Comparison of ENCODE assay signal across 31 mouse cellular contexts in genomic region chrX:11435338-11435737, GRCm38 (mm10).
DNase-seq lines count a peak whose midpoint lies in the region; ATAC-seq and TF ChIP-seq lines count a peak whose summit lies in the region.
"Had no signal": no experiment of that assay in that cellular context is flagged by ENCODE, and none has a peak within 500 bp of the region (broad histone marks: within the 10 kb centered on the region; RNA-seq: fewer than 3 reads in every experiment).

No protein-coding gene starts in this region.

- H3K9ac ChIP-seq in forebrain, postnatal 0 days = no peak overlapping the region
- no peak overlapping the region for H3K9ac ChIP-seq in midbrain, embryonic 15.5 days
- H3K9ac ChIP-seq in midbrain, postnatal 0 days (replicated peaks; ENCODE audit: low read length, poor library complexity, severe bottlenecking) = no peak overlapping the region
- no peak overlapping the region for H3K9ac ChIP-seq in hindbrain, embryonic 15.5 days
- H3K9ac ChIP-seq: embryonic facial prominence, embryonic 15.5 days; heart, embryonic 12.5 days; liver, embryonic 15.5 days; lung, embryonic 15.5 days; midbrain, embryonic 12.5 days; neural tube, embryonic 12.5 days; stomach, embryonic 15.5 days had no signal

- no peak for TF ChIP-seq CTCF in forebrain, postnatal 0 days (IDR thresholded peaks at IDR 0.05; ENCODE audit: low read depth)
- no peak for TF ChIP-seq CTCF in midbrain, postnatal 0 days (IDR thresholded peaks at IDR 0.05)

- no peaks in the 10 kb centered on the region for H3K9me3 ChIP-seq in forebrain, postnatal 0 days (ENCODE audit: low read length)
- no peaks in the 10 kb centered on the region for H3K9me3 ChIP-seq in forebrain, embryonic 10.5 days
- no peaks in the 10 kb centered on the region for H3K9me3 ChIP-seq in midbrain, embryonic 15.5 days
- no peaks in the 10 kb centered on the region for H3K9me3 ChIP-seq in midbrain, postnatal 0 days (ENCODE audit: low read length)
- H3K9me3 ChIP-seq in embryonic facial prominence, embryonic 10.5 days = no peaks in the 10 kb centered on the region
- no peaks in the 10 kb centered on the region for H3K9me3 ChIP-seq in hindbrain, embryonic 15.5 days
- H3K9me3 ChIP-seq: embryonic facial prominence, embryonic 15.5 days; heart, embryonic 12.5 days; liver, embryonic 15.5 days; lung, embryonic 15.5 days; midbrain, embryonic 12.5 days; neural tube, embryonic 12.5 days; stomach, embryonic 15.5 days had no signal

- H3K4me1 ChIP-seq in forebrain, postnatal 0 days (ENCODE audit: insufficient read depth) = no peaks in the 10 kb centered on the region
- peaks cover 43% of the 10 kb centered on the region for H3K4me1 ChIP-seq in forebrain, embryonic 10.5 days
- H3K4me1 ChIP-seq in midbrain, embryonic 15.5 days = peaks cover 33% of the 10 kb centered on the region
- no peaks in the 10 kb centered on the region for H3K4me1 ChIP-seq in midbrain, postnatal 0 days (ENCODE audit: insufficient read depth, low read length)
- H3K4me1 ChIP-seq in embryonic facial prominence, embryonic 10.5 days = peaks cover 35% of the 10 kb centered on the region
- peaks cover 31% of the 10 kb centered on the region for H3K4me1 ChIP-seq in hindbrain, embryonic 15.5 days (replicated peaks)
- H3K4me1 ChIP-seq: liver, embryonic 15.5 days; neural tube, embryonic 12.5 days had no signal

- no peak overlapping the region for H3K4me3 ChIP-seq in forebrain, postnatal 0 days (ENCODE audit: low read depth, low read length)
- no peak overlapping the region for H3K4me3 ChIP-seq in forebrain, embryonic 10.5 days
- no peak overlapping the region for H3K4me3 ChIP-seq in midbrain, embryonic 15.5 days
- no peak overlapping the region for H3K4me3 ChIP-seq in midbrain, postnatal 0 days (ENCODE audit: low read depth, low read length)
- no peak overlapping the region for H3K4me3 ChIP-seq in embryonic facial prominence, embryonic 10.5 days
- H3K4me3 ChIP-seq in hindbrain, embryonic 15.5 days = no peak overlapping the region
- H3K4me3 ChIP-seq: embryonic facial prominence, embryonic 15.5 days; gastrocnemius, adult 2 months; heart, embryonic 12.5 days; layer of hippocampus, adult 2 months; liver, embryonic 15.5 days; lung, embryonic 15.5 days; midbrain, embryonic 12.5 days; myocyte; neural tube, embryonic 12.5 days; stomach, embryonic 15.5 days had no signal

- H3K27ac ChIP-seq in forebrain, postnatal 0 days (ENCODE audit: low read depth, low read length) = no peak overlapping the region
- H3K27ac ChIP-seq in forebrain, embryonic 10.5 days = no peak overlapping the region
- 0 out of 2 replicates have a peak overlapping the region, but pooled peaks have one; percentile 26 for H3K27ac ChIP-seq in midbrain, embryonic 15.5 days
- no peak overlapping the region for H3K27ac ChIP-seq in midbrain, postnatal 0 days (ENCODE audit: low read depth, low read length)
- peak overlapping the region; percentile 30; the same call in 1 of the 2 replicates for H3K27ac ChIP-seq in embryonic facial prominence, embryonic 10.5 days (replicated peaks)
- no peak overlapping the region for H3K27ac ChIP-seq in hindbrain, embryonic 15.5 days (replicated peaks)
- H3K27ac ChIP-seq: embryonic facial prominence, embryonic 15.5 days; gastrocnemius, adult 2 months; layer of hippocampus, adult 2 months; liver, embryonic 15.5 days; lung, embryonic 15.5 days; midbrain, embryonic 12.5 days; neural tube, embryonic 12.5 days; stomach, embryonic 15.5 days had no signal

- WGBS in forebrain, postnatal 0 days = 52% methylated on average over 6 of the region's 6 CpGs
- 62% methylated on average over 6 of the region's 6 CpGs for WGBS in forebrain, embryonic 10.5 days
- WGBS in midbrain, embryonic 15.5 days = 38% methylated on average over 6 of the region's 6 CpGs
- WGBS in midbrain, postnatal 0 days = 40% methylated on average over 6 of the region's 6 CpGs
- WGBS in embryonic facial prominence, embryonic 10.5 days = 47% methylated on average over 6 of the region's 6 CpGs
- 32% methylated on average over 6 of the region's 6 CpGs for WGBS in hindbrain, embryonic 15.5 days

- H3K4me2 ChIP-seq in forebrain, postnatal 0 days (ENCODE audit: low read depth) = no peak overlapping the region
- H3K4me2 ChIP-seq in midbrain, embryonic 15.5 days = no peak overlapping the region
- H3K4me2 ChIP-seq in midbrain, postnatal 0 days (ENCODE audit: low read depth, low read length, poor library complexity, severe bottlenecking) = no peak overlapping the region
- H3K4me2 ChIP-seq in hindbrain, embryonic 15.5 days = no peak overlapping the region
- H3K4me2 ChIP-seq: embryonic facial prominence, embryonic 15.5 days; heart, embryonic 12.5 days; liver, embryonic 15.5 days; lung, embryonic 15.5 days; midbrain, embryonic 12.5 days; neural tube, embryonic 12.5 days; stomach, embryonic 15.5 days had no signal

- peak; percentile 59 for ATAC-seq in forebrain, postnatal 0 days
- ATAC-seq in midbrain, embryonic 15.5 days (replicated peaks) = no peak
- no peak for ATAC-seq in midbrain, postnatal 0 days (ENCODE audit: low FRiP score)
- ATAC-seq in hindbrain, embryonic 15.5 days (ENCODE audit: low FRiP score, low read depth) = peak; percentile 65; the same call in 1 of the 2 replicates
- ATAC-seq: forebrain, embryonic 14.5 days had no signal

- H3K27me3 ChIP-seq in forebrain, postnatal 0 days (ENCODE audit: insufficient read depth, low read length) = no peaks in the 10 kb centered on the region
- H3K27me3 ChIP-seq in forebrain, embryonic 10.5 days (ENCODE audit: poor library complexity, severe bottlenecking) = peaks cover 99% of the 10 kb centered on the region
- H3K27me3 ChIP-seq in midbrain, embryonic 15.5 days (replicated peaks) = no peaks in the 10 kb centered on the region
- no peaks in the 10 kb centered on the region for H3K27me3 ChIP-seq in midbrain, postnatal 0 days (ENCODE audit: insufficient read depth, low read length)
- peaks cover 99% of the 10 kb centered on the region for H3K27me3 ChIP-seq in embryonic facial prominence, embryonic 10.5 days (replicated peaks; ENCODE audit: low read depth, poor library complexity, severe bottlenecking)
- H3K27me3 ChIP-seq in hindbrain, embryonic 15.5 days = 0 out of 2 replicates have a peak, but pooled peaks cover 5% of the 10 kb centered on the region
- H3K27me3 ChIP-seq: liver, embryonic 15.5 days; lung, embryonic 15.5 days; neural tube, embryonic 12.5 days had no signal

- DNase-seq in forebrain, postnatal 0 days = no peak
- no peak for DNase-seq in forebrain, embryonic 10.5 days (ENCODE audit: extremely low spot score, low spot score)
- DNase-seq in midbrain, postnatal 0 days (ENCODE audit: low spot score) = no peak
- DNase-seq in embryonic facial prominence, embryonic 10.5 days (ENCODE audit: low spot score) = no peak
- DNase-seq in kidney, adult 11 months = no peak
- no peak for DNase-seq in layer of hippocampus, adult 9-10 months (ENCODE audit: low spot score)
- DNase-seq: B cell, adult 2 months; cerebellum, adult 2 months; cerebellum, postnatal 14 days; gastrocnemius, adult 2 months; gastrocnemius, postnatal 36 days; heart, adult 18-20 months; heart, postnatal 4 days; kidney, adult 2 months; kidney, postnatal 36 days; layer of hippocampus, postnatal 36 days; liver; lung, postnatal 36 days; right cerebral cortex, postnatal 25 days had no signal

- no peaks in the 10 kb centered on the region for H3K36me3 ChIP-seq in forebrain, postnatal 0 days (ENCODE audit: insufficient read depth)
- no peaks in the 10 kb centered on the region for H3K36me3 ChIP-seq in forebrain, embryonic 10.5 days (replicated peaks)
- H3K36me3 ChIP-seq in midbrain, embryonic 15.5 days (replicated peaks) = no peaks in the 10 kb centered on the region
- no peaks in the 10 kb centered on the region for H3K36me3 ChIP-seq in midbrain, postnatal 0 days (ENCODE audit: insufficient read depth, low read length)
- no peaks in the 10 kb centered on the region for H3K36me3 ChIP-seq in embryonic facial prominence, embryonic 10.5 days (replicated peaks)
- H3K36me3 ChIP-seq in hindbrain, embryonic 15.5 days = no peaks in the 10 kb centered on the region
- H3K36me3 ChIP-seq: embryonic facial prominence, embryonic 15.5 days; heart, embryonic 12.5 days; liver, embryonic 15.5 days; lung, embryonic 15.5 days; midbrain, embryonic 12.5 days; neural tube, embryonic 12.5 days; stomach, embryonic 15.5 days had no signal

Comparison
In these comparisons a context has a peak if more than half of its experiments do, and no peak if none do; other contexts are left out.
1. H3K27ac ChIP-seq: peak in midbrain, embryonic 15.5 days (single experiment) and embryonic facial prominence, embryonic 10.5 days (single experiment); none in forebrain, postnatal 0 days (single experiment), forebrain, embryonic 10.5 days (single experiment), midbrain, postnatal 0 days (single experiment) and hindbrain, embryonic 15.5 days (single experiment).
2. ATAC-seq: peak in forebrain, postnatal 0 days (single experiment) and hindbrain, embryonic 15.5 days (single experiment); none in midbrain, embryonic 15.5 days (single experiment) and midbrain, postnatal 0 days (single experiment).